Mouse (Mus musculus) testis, adult 2 months (tissue): ENCODE results near the gene Usp4. TPM values are rescaled to one million over a fixed set of nuclear protein-coding genes. Genes with fewer than 3 reads are reported as not detected.

Experiments
- H3K27ac ChIP-seq: fragments of 200-500 bp; 2 replicates; pipeline ENCODE4 v1.5.1; 2012; ENCODE audit warnings: low read depth, low read length; ENCODE audit not compliant: control insufficient read depth, insufficient read depth
- H3K27me3 ChIP-seq: fragments of 200-500 bp; 2 replicates; pipeline ENCODE4 v1.6.1; 2012; ENCODE audit warnings: mild to moderate bottlenecking, low read length, moderate library complexity; ENCODE audit not compliant: control insufficient read depth, insufficient read depth
- H3K36me3 ChIP-seq: fragments of 200-500 bp; 2 replicates; pipeline ENCODE4 v1.6.1; 2012; ENCODE audit warnings: mild to moderate bottlenecking, low read length; ENCODE audit not compliant: control insufficient read depth, insufficient read depth
- H3K4me1 ChIP-seq: fragments of 200-500 bp; 2 replicates; pipeline ENCODE4 v1.6.1; 2012; ENCODE audit warnings: low read length; ENCODE audit not compliant: control insufficient read depth, insufficient read depth
- H3K4me3 ChIP-seq: fragments of 200-500 bp; 2 replicates; pipeline ENCODE4 v1.5.1; 2012; ENCODE audit warnings: low read depth, mild to moderate bottlenecking, low read length, moderate library complexity, mixed read lengths; ENCODE audit not compliant: control insufficient read depth
- CTCF ChIP-seq: fragments of 200-500 bp; IDR thresholded peaks from 2 replicates; pipeline ENCODE4 v1.5.1; 2012; ENCODE audit warnings: low read depth, mild to moderate bottlenecking, inconsistent platforms, low read length, moderate library complexity; ENCODE audit not compliant: control insufficient read depth, insufficient read depth, insufficient replicate concordance
- POLR2A ChIP-seq: fragments of 200-500 bp; IDR thresholded peaks from 2 replicates; pipeline ENCODE4 v1.6.1; 2012; ENCODE audit warnings: low read depth, mild to moderate bottlenecking, inconsistent platforms, low read length, moderate library complexity; ENCODE audit not compliant: control insufficient read depth
- polyA plus RNA-seq: library from polyadenylated mRNA; depleted of rRNA; stranded (reverse); fragments of >200 nt; gene quantifications from 2 replicates; pipeline ENCODE4 v1.2.3, GENCODE M21; 2012

The Usp4 gene
- polyA plus RNA-seq, 1 experiment = 116 TPM

DNA sequence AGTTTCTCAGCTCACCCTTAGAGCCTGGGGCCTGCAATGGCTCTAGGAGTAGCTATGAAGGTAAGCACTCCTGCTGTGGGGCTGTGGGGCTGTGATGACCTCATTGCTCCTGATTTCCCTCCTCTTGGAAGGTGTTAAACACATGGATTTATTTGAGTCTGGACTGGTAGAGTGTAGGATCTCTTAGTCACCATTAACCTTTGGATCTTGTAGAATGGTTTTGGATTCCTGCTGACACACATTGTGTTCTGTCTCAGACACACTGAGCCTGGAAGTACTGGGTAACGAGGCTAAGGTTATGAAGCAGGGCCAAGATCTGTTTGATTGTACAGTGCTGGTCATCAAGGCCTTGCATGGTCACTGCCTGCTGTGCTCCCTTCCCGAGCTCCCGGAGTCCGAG, 31.6 kb downstream of the Usp4 start:
- H3K27ac ChIP-seq = no peak overlapping the region
- TF ChIP-seq POLR2A (no peak), CTCF (no peak)
- no peaks in the 10 kb centered on the region for H3K27me3 ChIP-seq
- peaks cover 3% of the 10 kb centered on the region for H3K36me3 ChIP-seq
- no peaks in the 10 kb centered on the region for H3K4me1 ChIP-seq
- no peak overlapping the region for H3K4me3 ChIP-seq

DNA sequence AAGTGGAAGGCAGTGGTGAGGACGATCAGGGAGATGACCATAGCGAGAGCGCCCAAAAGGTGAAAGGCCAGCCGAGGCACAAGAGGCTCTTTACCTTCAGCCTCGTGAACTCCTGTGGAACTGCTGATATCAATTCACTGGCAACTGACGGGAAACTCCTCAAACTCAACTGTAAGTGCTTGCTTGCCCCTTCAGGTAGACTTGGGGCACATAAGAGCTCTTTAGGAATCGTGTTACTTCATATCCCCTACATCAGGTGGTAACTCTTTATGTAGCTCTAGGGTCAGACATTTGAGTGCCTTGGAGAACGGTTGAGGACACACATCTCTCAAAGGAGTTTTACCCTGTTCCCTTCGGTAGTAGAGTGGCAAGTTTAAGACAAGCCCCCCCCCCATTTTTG, 33.7 kb downstream of the Usp4 start:
- Histone ChIP-seq H3K27me3 (no peaks in the 10 kb centered on the region), H3K4me3 (no peak overlapping the region), H3K27ac (no peak overlapping the region), H3K4me1 (no peaks in the 10 kb centered on the region), H3K36me3 (peaks cover under 1% of the 10 kb centered on the region)
- TF ChIP-seq POLR2A (no peak), CTCF (no peak)

DNA sequence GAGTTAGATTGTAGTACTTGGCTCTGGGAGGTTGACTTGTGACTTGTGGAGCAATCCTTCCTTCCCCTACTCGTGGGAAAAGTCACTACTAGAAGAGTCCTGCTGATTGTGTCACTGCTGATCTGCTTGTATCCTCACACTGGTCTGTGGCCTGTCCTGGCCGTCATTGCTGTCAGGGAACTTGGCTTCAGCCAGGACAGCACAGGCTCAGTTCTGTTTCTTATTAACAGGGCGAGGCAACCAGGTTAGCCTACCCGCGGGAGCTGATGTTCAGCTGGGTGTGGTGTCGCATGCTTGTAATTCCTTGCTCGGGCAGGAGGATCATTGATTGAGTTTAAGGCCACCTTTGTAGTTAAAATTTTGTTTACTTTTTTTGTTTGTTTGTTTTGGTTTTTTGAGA, 37.4 kb downstream of the Usp4 start:
- TF ChIP-seq POLR2A = no peak
- TF ChIP-seq CTCF = no peak
- H3K36me3 ChIP-seq = no peaks in the 10 kb centered on the region; the same call in none of the 2 replicates
- no peak overlapping the region for H3K4me3 ChIP-seq
- no peaks in the 10 kb centered on the region for H3K27me3 ChIP-seq
- H3K27ac ChIP-seq = no peak overlapping the region
- H3K4me1 ChIP-seq = no peaks in the 10 kb centered on the region

DNA sequence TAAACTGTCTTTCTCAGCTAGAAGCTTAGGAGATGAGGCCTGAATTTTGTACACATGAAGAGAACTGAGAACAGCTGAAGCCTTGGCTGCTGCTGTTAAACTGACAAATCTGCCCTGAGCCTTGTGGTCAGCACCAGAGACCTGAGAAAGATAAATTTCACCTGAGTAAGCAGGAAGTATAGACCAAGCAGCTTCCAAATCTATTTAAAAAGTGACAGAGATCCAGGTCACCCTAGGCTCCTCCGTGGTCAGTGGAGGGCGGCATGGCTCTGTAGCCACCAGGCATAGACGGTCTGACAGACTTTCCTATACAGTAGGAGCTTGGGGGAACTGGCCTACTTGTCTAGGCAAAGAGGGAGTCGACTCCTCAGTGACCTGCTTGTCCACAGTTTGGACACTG, 39.2 kb downstream of the Usp4 start:
- TF ChIP-seq POLR2A (no peak), CTCF (no peak)
- Histone ChIP-seq H3K4me1 (peaks cover 10% of the 10 kb centered on the region), H3K27me3 (no peaks in the 10 kb centered on the region), H3K4me3 (no peak overlapping the region), H3K27ac (no peak overlapping the region), H3K36me3 (no peaks in the 10 kb centered on the region; the same call in none of the 2 replicates)

DNA sequence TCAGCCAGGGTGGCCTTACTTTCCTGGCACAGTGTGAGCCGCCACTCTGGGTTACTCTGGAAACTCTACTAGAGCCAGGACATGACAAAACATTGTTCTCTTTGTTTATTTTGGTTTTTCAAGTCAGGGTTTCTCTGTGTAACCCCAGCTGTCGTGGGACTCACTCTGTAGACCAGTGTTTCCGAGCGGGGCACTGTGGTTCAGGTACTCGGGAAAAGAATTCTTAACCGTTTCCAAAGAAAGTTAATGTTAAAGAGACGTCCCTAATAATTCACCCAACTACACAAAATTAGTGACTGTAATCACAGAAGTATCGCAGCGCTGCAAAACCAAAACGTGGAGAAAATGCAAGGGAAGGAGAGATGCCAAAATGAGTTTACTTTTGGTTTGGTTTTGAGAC, 40.9 kb downstream of the Usp4 start:
- H3K27ac ChIP-seq = no peak overlapping the region; the same call in 1 of the 2 replicates
- H3K27me3 ChIP-seq = no peaks in the 10 kb centered on the region
- TF ChIP-seq POLR2A (no peak), CTCF (no peak)
- H3K4me3 ChIP-seq = no peak overlapping the region
- H3K36me3 ChIP-seq = no peaks in the 10 kb centered on the region; the same call in none of the 2 replicates
- peaks cover 13% of the 10 kb centered on the region for H3K4me1 ChIP-seq

DNA sequence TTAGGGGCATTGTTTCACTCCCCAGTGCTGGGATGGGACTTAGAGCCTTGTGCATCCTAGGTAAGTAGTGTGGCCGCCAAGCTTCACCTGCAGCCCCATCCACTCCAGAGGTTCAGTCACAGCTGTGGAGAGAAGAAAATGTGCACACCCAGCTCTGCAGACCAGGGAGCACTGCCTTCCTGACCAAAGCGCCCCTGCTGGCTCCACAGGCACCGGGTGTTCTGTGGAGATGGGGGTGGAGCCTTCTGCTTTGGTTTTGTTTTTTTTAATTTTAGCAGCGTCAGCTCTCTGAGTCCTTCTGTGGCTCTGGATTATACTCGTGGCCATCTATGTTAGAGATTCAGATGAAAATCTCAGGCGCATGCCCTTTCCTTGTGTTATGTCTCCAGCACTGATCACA, 41.6 kb downstream of the Usp4 start:
- TF ChIP-seq CTCF = 0 out of 2 replicates have a peak, but pooled peaks have one; percentile 1
- no peak for TF ChIP-seq POLR2A
- H3K36me3 ChIP-seq = peaks cover 3% of the 10 kb centered on the region
- H3K4me1 ChIP-seq = peaks cover 13% of the 10 kb centered on the region
- no peak overlapping the region for H3K27ac ChIP-seq
- H3K4me3 ChIP-seq = no peak overlapping the region
- H3K27me3 ChIP-seq = no peaks in the 10 kb centered on the region

DNA sequence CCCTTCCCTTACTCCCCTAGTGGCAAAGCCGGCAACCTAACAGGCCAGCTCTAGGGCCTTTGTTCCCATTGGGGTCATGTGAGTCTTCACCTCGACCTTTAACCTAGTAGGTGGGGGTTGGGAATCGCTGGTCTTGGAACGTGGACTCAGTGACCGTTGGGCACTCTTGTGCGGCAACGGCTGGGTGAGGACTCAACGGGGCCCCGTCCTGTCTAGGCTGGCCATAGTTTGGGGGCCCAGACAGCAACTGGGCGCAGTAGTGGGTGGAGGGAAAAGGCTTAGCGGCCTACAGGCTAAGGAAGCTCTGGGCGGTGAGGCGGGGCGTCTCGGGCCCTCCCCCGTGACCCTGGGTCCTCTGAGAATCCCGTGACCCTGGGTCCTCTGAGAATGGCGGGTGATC, 45.0 kb downstream of the Usp4 start, which contains the start of gene 1700102P08Rik:
Gene 1700102P08Rik, plus strand, starts transcription at position 130 of the 400 bp plus-strand sequence.
- Histone ChIP-seq H3K27ac (peak within 1 kb of the TSS; percentile 98), H3K27me3 (no peaks in the 10 kb centered on the region), H3K4me3 (peak within 1 kb of the TSS; percentile 88), H3K4me1 (peaks cover 13% of the 10 kb centered on the region), H3K36me3 (peaks cover 9% of the 10 kb centered on the region)
- TF ChIP-seq POLR2A (peak; percentile 96), CTCF (no peak)

DNA sequence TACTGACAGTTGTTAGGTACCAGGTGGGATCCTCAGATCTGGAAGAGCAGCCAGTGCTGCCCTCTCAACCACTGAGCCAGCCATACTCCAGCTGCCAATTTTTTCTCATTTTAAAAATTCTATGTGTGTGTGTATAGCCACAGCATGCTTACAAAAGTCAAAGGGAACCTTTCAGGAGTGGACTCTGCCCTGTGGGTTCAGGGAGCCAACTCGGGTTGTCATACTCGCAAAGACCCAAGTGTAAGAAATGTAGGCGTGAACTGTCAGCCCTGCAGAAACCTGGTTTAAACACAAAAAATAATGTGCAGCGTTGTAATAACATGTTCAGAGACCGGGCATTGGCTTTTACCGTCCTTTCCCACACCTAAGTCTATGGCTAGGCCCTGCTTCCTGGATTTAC, 46.5 kb downstream of the Usp4 start:
- TF ChIP-seq CTCF (no peak), POLR2A (no peak)
- peaks cover 9% of the 10 kb centered on the region for H3K36me3 ChIP-seq

More for the DNA sequence above, 46.5 kb downstream of the Usp4 start:
- Histone ChIP-seq H3K27me3 (no peaks in the 10 kb centered on the region), H3K4me1 (peaks cover 13% of the 10 kb centered on the region), H3K27ac (peak overlapping the region; percentile 98), H3K4me3 (peak overlapping the region; percentile 88)
